Mouse (Mus musculus) G1E-ER4 (cell line): ENCODE measurements around the gene Eif2b4. TPM values are rescaled to one million over a fixed set of nuclear protein-coding genes. Genes with fewer than 3 reads are reported as not detected.

Source experiments
- GATA1 ChIP-seq: IDR thresholded peaks from one replicate; pipeline ENCODE4 v1.8.0; 2012; ENCODE audit warnings: low read length, inconsistent platforms
- polyA plus RNA-seq: library from polyadenylated mRNA; stranded (reverse); fragments of >175 nt; gene quantifications from 2 replicates; pipeline ENCODE4 v1.2.3, GENCODE M21; 2012

The Eif2b4 gene
- polyA plus RNA-seq, 1 experiment, result 311 TPM

- TF ChIP-seq GATA1, result no peak
These were observed 54.8 kb downstream of the Eif2b4 start, which contains the start of gene Ucn for GRCm38 (mm10) chr5:31138241-31138967. Gene Ucn (minus strand): TSS chr5:31138829.

GRCm38 (mm10) chr5:31137658-31138057 is 55.6 kb downstream of the Eif2b4 start:
- TF ChIP-seq GATA1, result no peak

Other genes with a start within 250 kb of the Eif2b4 start
- not detected in 2 replicates for gene Cgref1, start 247.8 kb downstream of the Eif2b4 start, polyA plus RNA-seq
- 52.8 and 78.2 TPM in 2 replicates for gene Preb, start 233.1 kb downstream of the Eif2b4 start, polyA plus RNA-seq
- gene Tcf23, start 224.8 kb downstream of the Eif2b4 start, polyA plus RNA-seq, result not detected in 2 replicates
- gene Atraid, start 145.1 kb downstream of the Eif2b4 start, polyA plus RNA-seq, result 15.6 and 22.3 TPM in 2 replicates
- gene Slc5a6, start 144.5 kb downstream of the Eif2b4 start, polyA plus RNA-seq, result 5.7 and 15.3 TPM in 2 replicates
- gene Cad, start 138.7 kb downstream of the Eif2b4 start, polyA plus RNA-seq, result 640 and 661 TPM in 2 replicates
- gene Dnajc5g, start 87.1 kb downstream of the Eif2b4 start, polyA plus RNA-seq, result not detected in 2 replicates
- gene Slc30a3, start 85.2 kb downstream of the Eif2b4 start, polyA plus RNA-seq, result not detected in 2 replicates
- gene Trim54, start 76.7 kb downstream of the Eif2b4 start, polyA plus RNA-seq, result not detected in 2 replicates
- not detected in 2 replicates for gene Ucn, start 54.6 kb downstream of the Eif2b4 start, polyA plus RNA-seq
- gene Mpv17, start 39.2 kb downstream of the Eif2b4 start, polyA plus RNA-seq, result 25.8 and 30.0 TPM in 2 replicates
- gene Gm29609, start 13.5 kb downstream of the Eif2b4 start, polyA plus RNA-seq, result 0.95 and 12.6 TPM in 2 replicates
- 68.0 and 86.7 TPM in 2 replicates for gene Gtf3c2, start 13.3 kb downstream of the Eif2b4 start, polyA plus RNA-seq
- 48.5 and 68.0 TPM in 2 replicates for gene Snx17, start 203 bp downstream of the Eif2b4 start, polyA plus RNA-seq
- 24.4 and 32.0 TPM in 2 replicates for gene Zfp513, start 8.9 kb upstream of the Eif2b4 start, polyA plus RNA-seq
- gene Ppm1g, start 27.3 kb upstream of the Eif2b4 start, polyA plus RNA-seq, result 408 and 497 TPM in 2 replicates
- 14.4 and 18.7 TPM in 2 replicates for gene Nrbp1, start 47.4 kb upstream of the Eif2b4 start, polyA plus RNA-seq
- 0.16 and 0.54 TPM in 2 replicates for gene Gm9970, start 47.8 kb upstream of the Eif2b4 start, polyA plus RNA-seq
- gene Krtcap3, start 58.3 kb upstream of the Eif2b4 start, polyA plus RNA-seq, result 8.9 and 12.1 TPM in 2 replicates
- gene Ift172, start 97.7 kb upstream of the Eif2b4 start, polyA plus RNA-seq, result 24.8 and 33.1 TPM in 2 replicates
- not detected in 2 replicates for gene Fndc4, start 102.7 kb upstream of the Eif2b4 start, polyA plus RNA-seq
- 0.03 and 0.08 TPM in 2 replicates for gene Gckr, start 104.0 kb upstream of the Eif2b4 start, polyA plus RNA-seq